Mouse (Mus musculus) megakaryocyte progenitor cell, adult 5-6 weeks (primary cell): ENCODE data around the gene Ghrhr. TPM values are rescaled to one million over a fixed set of nuclear protein-coding genes. Genes with fewer than 3 reads are reported as not detected.

Experiments
- ATAC-seq: replicated peaks from 2 replicates; pipeline ENCODE4 v1.8.0; 2016; ENCODE audit warnings: mild to moderate bottlenecking, moderate TSS enrichment, inconsistent platforms; ENCODE audit not compliant: poor library complexity
- total RNA-seq, 2 experiments: library from RNA; stranded (forward) in 1 of 2; stranded (reverse) in 1 of 2; fragments of 157-497, 149-512 nt in 1 of 2; fragments of 200-1000 nt in 1 of 2; gene quantifications; 2 replicates each; pipeline versions ENCODE4 v1.2.3 to v1.2.4; 2015 to 2017

Gene Ghrhr
- total RNA-seq, 2 experiments from 2014 or later = not detected

- ATAC-seq = peak; percentile 88
Measured at GRCm38 (mm10) chr6:55392453-55392852, 16.4 kb downstream of the Ghrhr start.

DNA sequence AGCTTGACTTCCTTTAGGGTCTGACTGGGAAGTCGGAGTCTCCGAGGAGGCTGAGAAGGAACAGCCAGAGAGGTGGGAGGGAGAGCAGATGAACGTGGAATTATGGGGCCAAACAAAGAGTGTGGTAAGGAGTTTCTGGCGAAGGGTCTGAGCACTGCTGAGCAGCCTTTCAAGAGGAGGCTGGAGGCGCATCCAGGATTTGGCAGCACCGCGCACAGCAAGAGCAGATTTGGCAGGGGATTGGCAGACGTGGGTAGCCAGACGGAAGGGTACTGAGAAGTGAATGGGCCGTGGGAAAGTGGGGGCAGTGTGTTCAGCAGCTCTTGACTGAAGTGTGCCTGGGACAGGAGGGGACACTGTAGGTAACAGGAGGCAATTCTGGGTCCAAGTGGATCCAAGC, 18.8 kb downstream of the Ghrhr start:
- ATAC-seq = no peak

DNA sequence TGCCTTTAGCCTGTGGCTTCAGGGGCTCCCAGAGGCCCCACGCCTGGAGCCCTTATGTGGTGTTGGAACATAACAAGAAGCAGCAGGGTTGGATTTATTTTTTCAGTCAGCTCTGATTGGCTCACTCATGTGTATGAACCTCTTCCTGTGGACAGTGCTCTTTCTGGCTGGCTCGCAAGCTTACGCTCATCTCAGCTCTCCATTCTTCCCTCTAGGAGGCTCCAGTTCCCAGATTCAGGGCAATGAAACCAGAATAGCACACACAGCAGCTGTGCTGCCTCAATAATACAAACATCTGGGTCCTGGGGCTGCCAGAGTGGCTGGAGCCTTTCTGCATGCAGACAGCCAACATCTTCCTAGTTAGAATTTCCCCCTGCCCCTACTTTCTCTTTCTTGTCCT, 20.1 kb downstream of the Ghrhr start:
- ATAC-seq = no peak

GRCm38 (mm10) chr6:55396622-55397041, 20.5 kb downstream of the Ghrhr start:
- ATAC-seq = no peak

- ATAC-seq = no peak
Measured at GRCm38 (mm10) chr6:55398869-55399628, 23.0 kb downstream of the Ghrhr start.

- ATAC-seq = no peak
Measured at GRCm38 (mm10) chr6:55399910-55400309, 23.8 kb downstream of the Ghrhr start.

- ATAC-seq = no peak
Measured at GRCm38 (mm10) chr6:55402041-55402776, 26.1 kb downstream of the Ghrhr start.

GRCm38 (mm10) chr6:55403411-55404309, 27.6 kb downstream of the Ghrhr start:
- no peak for ATAC-seq

DNA sequence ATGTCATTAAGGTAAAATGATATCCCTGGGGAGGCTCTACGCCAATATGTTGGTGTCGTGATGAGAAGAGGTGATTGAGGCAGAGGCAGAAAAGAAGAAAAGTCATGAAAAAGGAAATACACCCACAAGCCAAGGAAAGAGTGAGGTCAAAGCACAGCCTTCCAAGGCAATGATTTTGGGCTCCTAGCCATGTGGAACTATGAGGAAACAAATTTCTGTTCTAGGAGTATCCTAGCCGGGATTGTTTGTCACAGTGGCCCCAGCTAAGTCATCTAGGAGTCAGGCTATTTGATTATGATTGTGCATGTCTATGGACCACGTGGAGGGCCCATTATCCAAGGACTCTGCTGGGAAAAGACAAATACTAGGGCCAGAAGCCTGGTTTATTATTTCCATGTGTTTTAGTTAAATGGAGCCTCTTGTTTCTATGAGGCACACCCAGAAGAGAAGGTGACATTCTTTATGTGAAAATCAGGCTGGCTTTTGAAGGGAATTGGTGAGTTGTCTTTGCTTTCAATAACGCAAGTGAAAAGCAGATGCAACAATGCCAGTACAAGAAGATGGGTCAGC, 28.4 kb downstream of the Ghrhr start:
- ATAC-seq = no peak

DNA sequence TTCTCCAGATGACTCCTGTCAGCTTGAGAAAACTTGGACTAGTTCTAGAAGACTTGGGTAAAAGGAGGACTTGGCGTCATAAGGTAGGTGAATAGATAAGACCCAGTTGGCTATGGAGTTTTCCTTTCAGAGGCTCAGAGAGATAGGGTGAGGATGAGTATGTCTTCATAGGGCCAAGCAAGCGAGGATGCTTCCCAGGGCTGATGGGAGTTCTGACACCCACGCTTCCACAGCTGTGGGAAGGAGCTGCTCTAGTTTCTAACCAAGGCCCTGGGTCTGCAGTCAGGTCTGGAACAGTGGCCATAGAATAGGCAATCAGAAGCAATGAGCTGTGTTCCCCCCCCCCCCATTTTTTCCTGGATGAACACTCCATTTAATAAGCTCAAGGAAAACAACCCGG, 31.2 kb downstream of the Ghrhr start:
- ATAC-seq = no peak

- ATAC-seq = no peak
Measured at GRCm38 (mm10) chr6:55410119-55410775, 34.2 kb downstream of the Ghrhr start.

GRCm38 (mm10) chr6:55410977-55411376, 34.9 kb downstream of the Ghrhr start:
- ATAC-seq = no peak

DNA sequence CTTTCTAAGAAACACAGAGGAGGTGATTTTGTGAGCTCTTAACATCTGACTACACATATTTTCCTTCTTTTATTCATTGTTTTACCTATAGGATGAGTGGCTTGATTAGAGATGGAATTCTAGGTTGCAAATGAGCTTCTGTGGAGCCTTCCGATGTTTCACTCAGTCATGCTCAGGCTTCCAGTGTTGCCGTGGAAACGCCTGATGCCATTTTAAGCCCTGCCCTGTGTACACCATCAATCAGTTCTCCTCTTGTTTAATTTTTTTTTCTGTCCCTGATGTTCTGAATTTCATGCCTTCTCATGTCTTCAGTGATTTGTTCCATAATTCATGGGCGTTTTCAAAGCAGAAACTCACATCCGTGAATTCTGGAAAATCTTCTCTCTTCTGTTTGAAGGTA, 40.1 kb downstream of the Ghrhr start:
- ATAC-seq = no peak

DNA sequence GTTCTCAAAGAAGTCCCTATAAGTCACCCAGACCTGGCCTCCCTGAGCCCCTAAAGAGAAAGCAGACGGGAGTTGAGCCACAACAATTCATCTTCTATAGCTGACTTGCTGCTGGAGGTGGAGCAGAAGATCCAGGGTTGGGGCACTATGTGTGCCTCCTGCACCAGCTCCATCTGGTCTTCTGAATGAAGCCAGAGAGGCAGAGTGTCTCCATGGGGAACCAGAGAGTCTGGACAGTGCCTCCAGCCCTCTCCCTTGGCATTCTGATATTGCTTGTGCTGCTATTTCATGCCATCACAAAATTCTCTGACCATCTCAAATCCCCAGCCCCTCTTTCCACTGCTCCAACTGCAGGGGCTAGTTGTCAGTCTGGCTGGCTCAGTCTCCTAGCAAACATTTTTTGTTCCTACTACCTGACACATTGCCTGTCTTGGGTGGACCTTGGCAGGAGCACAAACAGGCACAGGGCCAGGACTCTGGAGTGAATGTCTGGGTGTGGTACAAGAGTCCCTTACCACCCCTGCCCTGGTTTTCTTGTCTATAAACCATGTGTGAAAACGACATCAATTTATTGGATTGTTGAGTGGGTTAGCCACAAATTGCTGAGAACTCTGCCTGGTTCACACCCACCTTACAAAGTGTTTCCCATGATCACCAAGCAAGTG, 42.8 kb downstream of the Ghrhr start:
- no peak for ATAC-seq

- no peak for ATAC-seq
Measured at GRCm38 (mm10) chr6:55420411-55420810, 44.3 kb downstream of the Ghrhr start.

- ATAC-seq = no peak
Measured at GRCm38 (mm10) chr6:55420869-55421361, 44.8 kb downstream of the Ghrhr start.

DNA sequence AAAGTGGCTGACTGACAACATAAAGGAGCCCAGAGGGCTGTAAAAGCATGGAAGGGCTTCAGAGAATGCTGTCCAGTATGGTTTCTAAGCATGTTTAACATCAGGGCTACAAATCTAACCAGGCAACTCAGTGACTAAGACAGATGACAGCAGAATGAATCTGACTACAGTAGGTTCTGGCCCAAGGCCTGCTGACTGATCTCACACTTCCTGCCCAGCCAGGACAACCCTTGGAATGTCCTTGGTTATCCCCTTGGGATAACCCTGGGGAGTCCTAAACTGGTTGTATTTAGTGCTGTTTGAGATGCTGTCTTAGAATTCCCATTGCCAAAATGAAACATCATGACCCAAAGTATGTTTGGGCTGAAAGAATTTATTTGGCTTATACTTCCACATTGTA, 56.0 kb downstream of the Ghrhr start:
- no peak for ATAC-seq

GRCm38 (mm10) chr6:55434360-55434759, 58.3 kb downstream of the Ghrhr start:
- no peak for ATAC-seq

GRCm38 (mm10) chr6:55435266-55436159, 59.4 kb downstream of the Ghrhr start:
- no peak for ATAC-seq
